Mouse (Mus musculus) gastrocnemius, adult 8-10 months (tissue): Measurements from ENCODE around the gene Gm9903. TPM values are rescaled to one million over a fixed set of nuclear protein-coding genes. Genes with fewer than 3 reads are reported as not detected.

Experiments used
- DNase-seq, 2 experiments: peaks; one replicate each; pipeline ENCODE4 v3.0.0; 2022; ENCODE audit warnings: low spot score in 2 of 2
- total RNA-seq, 4 experiments: library from RNA; stranded (reverse); gene quantifications; 2 replicates each; pipeline ENCODE4 v1.2.4; 2022

The Gm9903 gene
- total RNA-seq, 4 experiments from 2014 or later = 0.27 to 0.46 (median 0.46) TPM; not detected in 1

DNA sequence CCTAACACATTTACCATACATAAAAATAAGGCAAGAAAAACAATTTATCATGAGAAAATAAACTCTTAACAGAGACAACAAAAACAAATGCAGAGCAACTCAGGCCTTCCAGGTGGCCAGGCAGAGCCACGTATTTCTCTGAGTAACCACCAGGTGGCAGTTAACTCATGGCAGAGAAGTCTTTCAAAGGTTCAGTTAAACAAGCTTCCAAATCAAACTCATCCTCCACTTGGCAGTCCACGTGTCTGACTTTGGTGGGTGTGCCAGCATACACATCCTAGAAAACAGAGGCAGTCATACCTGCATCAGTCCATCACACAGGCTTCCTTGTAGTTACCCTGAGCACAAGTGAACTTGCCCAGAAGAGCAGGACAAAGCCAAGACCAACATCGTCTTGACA, 10.9 kb downstream of the Gm9903 start:
- DNase-seq = no peak

DNA sequence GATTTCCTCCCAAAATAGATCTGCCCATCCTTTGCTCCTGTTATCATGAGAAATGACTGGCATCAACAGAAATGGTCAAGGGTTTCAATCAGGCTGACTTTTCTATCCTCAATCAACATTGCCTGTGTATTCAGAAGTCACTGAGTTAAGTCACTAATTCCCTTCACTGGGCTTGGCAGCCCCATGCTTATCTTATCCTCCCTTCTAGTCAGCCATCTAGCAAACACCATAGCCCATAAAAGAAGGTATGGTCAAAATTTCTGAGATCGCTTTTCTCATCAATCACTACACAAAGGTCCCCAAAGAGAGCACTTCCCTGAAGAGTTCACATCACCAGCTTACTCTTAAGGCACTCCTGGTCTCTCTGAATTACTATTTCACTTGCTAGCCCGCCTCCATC, 21.3 kb downstream of the Gm9903 start:
- no peak for DNase-seq

DNA sequence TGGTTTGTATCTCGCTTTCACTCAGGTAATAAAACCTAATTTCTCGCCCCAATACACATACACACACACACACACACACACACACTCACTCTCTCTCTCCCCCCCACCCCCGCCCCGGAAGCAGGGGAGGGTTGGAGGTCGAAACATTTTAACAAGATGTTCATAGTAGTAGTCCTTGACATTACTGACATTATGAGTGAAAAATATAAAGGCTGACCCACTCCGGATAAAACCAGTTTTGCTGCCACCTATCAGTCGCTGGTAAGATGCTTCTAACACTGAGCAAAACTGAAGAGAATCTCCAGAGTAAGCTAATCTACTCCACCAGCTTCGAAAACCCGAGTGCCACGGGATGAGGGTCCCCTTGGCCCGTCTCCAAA, 21.8 kb downstream of the Gm9903 start:
- DNase-seq = no peak

DNA sequence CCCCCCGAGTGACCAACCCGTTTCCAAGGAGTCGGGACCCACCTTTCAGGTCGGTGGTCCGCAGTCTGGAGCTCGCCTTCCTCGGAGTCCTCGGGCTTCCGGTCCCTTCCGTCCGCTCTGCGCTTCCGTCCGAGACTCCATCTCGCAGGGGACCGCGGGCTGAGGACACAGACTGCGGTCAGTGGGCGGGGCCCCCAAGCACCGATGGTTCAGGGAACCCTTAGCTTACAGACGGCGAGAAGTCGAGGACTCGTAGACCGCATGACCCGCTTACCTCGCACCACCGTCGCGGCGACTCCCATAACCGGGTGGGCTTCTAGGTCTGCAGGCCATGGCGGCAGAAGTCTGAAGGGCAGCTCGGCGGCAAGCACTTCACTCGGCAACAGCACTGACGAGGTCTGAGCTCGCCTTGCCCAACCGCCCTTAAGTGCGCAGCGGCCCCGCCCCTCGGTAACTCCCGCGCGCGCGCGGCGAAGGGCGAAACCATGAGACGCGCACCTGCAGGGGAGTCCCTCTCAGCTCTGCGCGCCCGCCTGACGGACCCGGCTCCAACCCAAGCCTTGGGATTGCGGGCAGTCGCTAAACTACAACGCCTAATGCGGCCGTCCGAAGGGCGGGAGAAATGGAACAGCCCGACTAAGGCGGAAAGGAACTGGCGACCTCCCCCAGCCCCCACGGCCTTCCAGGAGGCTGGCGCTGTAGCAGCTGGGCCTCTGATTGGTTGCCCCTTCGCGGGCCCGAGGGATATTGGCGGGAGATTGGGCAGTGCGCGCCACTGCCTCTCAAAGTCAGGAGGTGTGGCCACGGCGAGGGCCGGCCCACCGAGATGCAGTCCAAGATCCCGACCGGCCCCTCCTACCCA, 22.4 kb downstream of the Gm9903 start, which contains the start of gene Slbp:
TSS of gene Slbp (minus strand) at position 654 of the 862 bp plus-strand sequence.
- peak; percentile 91 to 96 for DNase-seq

DNA sequence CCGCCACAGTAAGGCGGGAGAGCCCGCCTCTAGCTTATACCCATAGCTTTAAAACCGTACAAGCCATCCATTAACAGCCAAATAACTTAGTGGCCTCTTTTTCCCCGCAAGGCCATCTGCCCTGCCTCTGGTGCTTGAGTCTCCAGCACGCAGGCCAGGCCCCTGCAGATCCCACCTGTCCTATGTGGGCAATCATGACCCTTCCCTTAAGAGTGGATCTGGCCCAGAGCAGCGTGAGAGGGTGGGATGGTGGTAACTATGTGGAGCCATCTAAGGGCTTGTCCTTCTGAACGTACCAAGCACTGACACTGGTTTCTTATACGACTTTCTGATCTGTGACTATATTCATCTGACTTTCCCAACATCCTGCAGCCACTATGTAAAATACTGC, 23.1 kb downstream of the Gm9903 start:
- DNase-seq = no peak

DNA sequence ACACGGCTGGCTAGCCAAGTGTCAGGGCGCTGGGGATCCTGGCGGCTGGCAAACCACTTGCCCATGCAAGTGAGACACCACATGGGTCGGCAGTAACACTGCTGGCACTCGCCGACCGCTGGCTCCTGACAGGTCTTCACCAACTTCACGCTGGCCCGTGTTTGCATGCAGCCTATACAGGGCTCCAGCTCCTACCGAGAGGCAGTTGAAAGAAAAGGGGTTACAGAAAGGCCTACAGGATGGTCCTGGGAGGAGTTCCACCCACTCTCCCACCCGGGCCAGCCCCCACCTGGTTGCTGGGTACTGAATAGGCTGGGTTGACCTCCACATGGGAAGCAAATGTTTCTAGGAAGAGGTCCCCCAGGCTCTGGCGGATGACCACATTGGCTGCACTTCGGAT, 24.7 kb downstream of the Gm9903 start:
- DNase-seq = no peak

DNA sequence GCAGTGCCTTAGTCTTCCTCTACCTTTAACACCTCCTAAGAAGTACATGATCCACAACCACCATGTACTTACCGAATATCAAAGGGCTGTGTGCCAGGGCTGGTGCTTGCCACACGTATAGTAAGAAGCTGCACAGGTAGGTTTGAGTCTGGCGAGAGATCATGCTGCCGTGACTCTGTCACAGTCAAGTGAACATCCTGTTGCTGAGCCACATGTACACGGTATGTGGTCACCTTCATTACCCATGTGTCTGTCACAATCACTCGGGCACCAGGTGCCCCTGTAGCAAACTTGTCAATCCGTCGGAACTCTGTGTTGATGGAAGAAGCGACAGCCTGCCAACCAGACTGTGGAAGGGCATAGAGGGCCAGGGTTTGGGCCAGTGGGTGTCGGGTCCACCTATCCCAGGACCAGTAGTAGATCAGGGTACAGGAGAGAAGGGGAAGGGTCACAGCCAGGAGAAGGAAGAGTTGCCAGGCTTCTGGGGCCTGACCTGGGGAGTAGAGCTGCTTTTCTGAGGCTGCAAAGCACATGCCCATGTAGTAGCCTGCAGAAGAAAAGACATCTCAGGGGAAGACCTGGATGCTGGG, 25.6 kb downstream of the Gm9903 start:
- DNase-seq = peak in 1 of 2 experiments; percentile 5

DNA sequence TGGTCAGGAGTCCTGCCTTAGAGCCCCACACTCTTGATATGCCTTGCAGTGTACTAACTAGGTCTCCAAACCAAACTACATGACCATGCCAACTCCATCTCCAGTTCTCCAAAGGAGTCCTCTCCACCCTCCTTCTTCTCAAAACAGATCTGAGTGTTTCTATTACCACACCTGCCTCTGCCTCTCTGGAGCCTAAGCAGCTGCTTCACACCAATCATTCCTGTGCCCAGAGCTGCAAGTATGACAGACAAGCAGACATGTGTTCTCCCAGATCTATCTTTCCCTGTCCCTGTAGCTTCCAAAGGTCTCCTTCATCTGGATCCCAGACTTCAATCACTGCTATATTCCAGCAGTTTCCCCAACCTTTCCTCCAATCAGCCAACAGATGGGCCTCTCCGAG, 27.0 kb downstream of the Gm9903 start:
- DNase-seq = no peak

DNA sequence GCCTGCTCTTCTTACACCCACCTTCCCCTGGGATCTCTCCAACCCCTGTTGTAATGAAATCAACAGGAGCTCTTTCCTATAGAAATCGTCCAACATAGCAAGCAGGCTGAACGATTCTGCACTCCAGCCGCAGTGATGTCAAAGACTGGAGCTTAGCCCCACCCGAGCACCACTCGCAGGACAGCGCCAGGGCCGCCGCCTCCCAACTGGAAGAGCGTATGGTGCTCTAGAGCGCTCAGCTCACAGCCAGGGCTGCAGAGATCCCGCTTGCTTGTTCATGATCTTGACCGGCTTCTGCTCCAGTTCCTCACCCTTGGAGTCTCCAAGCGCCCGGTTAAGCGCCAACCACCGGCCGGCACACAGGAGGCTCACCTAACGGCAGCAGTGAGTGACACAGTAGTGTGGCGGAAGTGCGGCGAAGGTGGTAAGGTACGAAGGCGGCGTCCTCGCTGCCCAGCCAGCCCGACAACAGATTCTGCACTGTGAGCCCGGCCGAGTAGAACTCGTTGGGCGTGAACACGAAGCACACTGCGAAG, 27.6 kb downstream of the Gm9903 start:
- no peak for DNase-seq

DNA sequence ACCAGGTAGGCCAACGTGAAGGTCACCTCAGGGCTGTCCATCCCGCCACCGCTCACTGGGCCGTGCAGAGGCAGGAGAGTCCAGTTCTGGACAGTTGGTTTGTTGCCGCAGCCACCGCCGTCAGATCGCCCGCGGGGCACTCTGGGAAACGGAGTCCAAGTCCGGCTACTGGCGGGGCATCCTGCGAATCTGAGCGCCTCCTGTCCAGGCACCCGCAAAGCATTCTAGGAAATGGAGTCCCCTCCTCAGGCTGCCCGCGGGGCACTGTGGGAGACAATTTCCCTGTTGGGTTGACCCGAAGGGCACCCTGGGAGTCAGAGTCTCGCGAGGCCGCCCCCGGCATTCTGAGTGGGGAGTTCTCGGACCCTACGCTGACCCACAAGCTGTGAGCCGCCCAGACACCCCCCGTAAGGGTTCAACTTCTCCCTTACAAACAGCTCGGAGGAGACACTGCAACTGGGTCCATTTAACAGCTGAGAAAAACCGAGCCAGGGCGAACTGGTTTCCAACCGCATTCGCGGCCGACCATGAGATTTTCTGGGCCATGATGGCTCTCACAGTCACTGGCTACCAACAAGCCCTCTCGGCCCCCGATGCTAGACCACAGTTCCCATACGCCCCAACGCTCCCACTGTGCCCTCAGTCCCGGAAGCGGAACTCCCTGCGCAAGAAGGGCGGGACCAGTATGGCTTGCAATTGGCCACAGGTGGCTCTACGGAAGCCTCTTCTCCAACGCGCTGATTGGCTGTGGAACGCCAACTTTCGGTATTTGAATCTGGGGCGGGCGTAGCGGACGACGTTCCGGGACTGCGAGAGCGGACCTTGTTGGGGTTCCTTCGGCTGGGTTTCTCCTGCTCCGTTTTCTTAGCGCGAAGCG, 28.3 kb downstream of the Gm9903 start, which contains the start of the genes Tacc3 and Tmem129:
TSS of gene Tacc3 (plus strand) at position 342 of the 877 bp plus-strand sequence.
TSS of gene Tmem129 (minus strand) at position 630 of the 877 bp plus-strand sequence.
- DNase-seq = peak; percentile 95 to 97

DNA sequence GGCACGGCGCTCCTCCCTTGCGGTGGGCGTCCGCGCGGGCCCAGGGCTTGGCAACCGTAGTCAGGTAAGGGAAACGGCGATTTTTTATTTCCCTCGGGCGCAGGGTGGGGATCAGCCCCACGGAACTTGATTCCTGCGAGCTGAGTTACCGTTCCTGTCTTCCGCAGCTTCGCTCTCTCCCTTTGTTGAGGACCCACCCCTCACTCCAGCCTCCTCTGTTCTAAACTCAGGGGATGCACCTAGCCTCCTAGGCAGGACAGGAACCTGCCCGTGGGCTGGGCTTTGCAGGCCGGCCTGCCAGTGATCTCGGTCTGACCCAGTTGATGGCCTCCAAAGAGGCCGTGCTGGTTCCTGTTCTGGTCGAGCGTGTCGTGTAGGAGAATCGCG, 28.9 kb downstream of the Gm9903 start:
- no peak for DNase-seq

DNA sequence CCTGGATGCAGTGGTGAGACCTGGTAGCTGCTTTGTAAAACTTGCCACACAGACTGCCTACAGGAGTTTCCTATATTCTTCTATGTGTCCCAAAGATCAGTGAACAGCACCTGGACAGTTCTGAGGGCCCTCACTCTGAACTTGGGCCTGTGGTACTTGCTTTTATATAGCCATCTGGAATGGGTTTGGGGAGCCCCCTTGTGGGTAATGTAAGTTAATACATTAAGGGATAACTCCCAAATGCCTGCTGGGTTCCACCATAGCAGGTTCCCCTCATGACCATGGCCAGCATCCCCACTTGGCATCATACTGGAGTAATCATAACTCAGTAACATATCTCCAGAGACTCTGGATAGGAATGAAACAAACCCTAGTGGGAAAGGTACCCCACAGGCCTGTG, 38.5 kb downstream of the Gm9903 start:
- no peak for DNase-seq

DNA sequence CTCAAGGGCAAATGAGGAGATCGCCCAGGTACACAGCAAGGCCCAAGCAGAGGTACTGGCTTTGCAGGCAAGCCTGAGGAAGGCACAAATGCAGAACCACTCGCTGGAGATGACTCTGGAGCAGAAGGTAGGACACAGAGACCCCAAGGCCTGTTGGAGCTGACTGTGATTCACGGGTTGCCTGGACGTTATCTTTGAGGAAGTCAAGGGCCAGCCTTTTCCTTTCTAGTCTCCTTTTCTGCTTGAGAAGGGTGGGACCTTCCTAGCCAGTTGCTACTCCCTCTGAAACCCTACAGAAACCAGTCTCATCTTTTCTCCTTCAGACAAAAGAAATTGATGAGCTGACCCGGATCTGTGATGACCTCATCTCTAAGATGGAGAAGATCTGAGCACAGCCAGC, 41.9 kb downstream of the Gm9903 start:
- DNase-seq = no peak

DNA sequence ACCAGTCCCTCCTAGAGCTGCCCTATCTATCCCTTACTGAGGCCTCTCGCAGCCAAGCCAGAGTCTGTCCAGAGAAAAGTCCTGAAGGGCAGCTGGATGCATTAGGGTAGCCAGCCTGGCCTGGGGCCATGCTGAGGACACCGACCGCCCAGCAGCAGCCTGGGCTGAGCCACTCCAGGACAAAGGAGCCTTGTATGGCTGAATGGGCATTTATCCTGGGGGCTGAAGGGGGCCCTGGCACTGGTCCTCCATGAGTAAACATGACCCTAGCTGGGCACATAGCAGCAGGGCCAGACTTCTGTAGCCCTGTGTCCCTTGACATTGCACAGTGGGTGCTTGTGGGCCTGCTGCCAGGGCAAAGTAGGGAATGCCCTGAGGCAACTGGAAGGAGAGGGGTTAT, 44.7 kb downstream of the Gm9903 start:
- no peak for DNase-seq

DNA sequence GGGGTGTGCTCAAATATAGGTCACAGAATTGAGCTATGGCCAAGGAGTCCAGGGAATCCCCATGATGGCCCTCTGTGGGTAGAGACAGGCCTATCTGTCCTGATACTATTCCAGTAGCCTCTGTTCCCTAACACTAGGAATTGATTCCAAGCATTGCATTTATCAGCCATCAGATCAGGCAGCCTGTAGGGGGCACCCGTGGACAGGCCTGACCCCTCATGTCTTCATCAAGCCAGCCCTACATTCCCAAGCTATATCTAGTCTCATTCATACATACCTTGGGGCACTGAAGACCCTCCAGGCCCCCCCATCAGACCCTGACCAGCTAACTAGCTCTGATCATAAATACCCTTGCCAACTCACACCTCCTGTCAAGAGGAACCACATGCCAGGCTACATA, 46.2 kb downstream of the Gm9903 start:
- DNase-seq = no peak

DNA sequence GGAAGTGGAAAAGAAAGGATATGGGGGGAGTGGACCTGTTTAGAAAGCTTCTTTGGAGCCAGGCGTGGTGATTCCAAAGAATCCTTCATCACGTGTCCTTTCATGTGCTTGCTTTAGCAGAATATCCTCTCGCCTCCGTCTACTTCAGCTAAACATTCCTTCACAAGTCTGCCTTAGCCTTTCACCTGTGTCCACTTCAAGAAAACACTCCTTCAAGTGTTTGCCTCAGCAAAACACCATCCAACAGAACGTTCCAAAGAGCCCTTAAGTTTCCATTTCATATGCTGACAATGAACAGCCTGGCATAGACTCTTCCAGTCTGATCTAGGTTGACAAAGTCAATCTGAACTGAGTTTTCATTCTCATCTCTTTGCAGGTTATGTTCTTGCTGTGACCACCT, 48.5 kb downstream of the Gm9903 start:
- DNase-seq = no peak

DNA sequence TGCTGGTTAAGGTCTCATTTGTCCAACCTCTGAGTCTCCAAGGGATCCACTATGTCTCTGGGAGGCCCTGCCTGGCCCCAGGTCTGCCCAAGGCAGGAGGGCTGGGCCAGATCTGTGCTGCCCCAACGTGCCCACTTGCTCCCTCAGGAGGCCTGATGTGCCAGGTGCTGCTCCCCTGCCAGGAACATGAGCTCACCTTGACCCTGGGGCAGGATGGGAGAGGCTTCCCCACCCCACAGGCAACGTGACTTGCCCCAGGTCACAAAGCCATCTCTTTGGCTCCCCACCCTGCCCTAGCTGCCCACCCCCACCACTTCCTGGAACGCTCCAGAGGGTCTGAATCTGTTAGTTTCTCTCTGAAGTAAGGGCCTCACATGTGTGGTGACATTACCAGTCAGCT, 51.3 kb downstream of the Gm9903 start:
- no peak for DNase-seq
